Mouse (Mus musculus) cerebellum, adult 2 months (tissue): ENCODE data around the gene Klk1b3. TPM values are rescaled to one million over a fixed set of nuclear protein-coding genes. Genes with fewer than 3 reads are reported as not detected.
"Not testable (repeated sequence)": the region's sequence is repeated elsewhere in the genome, so short reads cannot be mapped to it uniquely, and the experiment has no call there.

ENCODE experiments used
- DNase-seq, 2 experiments: peaks; one replicate each; pipeline ENCODE4 v3.0.0; 2021
- H3K27ac ChIP-seq: fragments of 200-500 bp; 2 replicates; pipeline ENCODE4 v1.5.1; 2012; ENCODE audit warnings: low read length, control low read depth, inconsistent platforms; ENCODE audit not compliant: insufficient read depth
- H3K27me3 ChIP-seq: fragments of 200-500 bp; 2 replicates; pipeline ENCODE4 v1.6.1; 2012; ENCODE audit warnings: inconsistent platforms, mild to moderate bottlenecking, low read length, moderate library complexity; ENCODE audit not compliant: control insufficient read depth, insufficient read depth
- H3K4me1 ChIP-seq: fragments of 200-500 bp; 2 replicates; pipeline ENCODE4 v1.6.1; 2011; ENCODE audit warnings: low read length; ENCODE audit not compliant: control insufficient read depth, insufficient read depth
- H3K4me3 ChIP-seq: fragments of 200-500 bp; replicated peaks from 2 replicates; pipeline ENCODE3; 2011; ENCODE audit warnings: mild to moderate bottlenecking, low read depth, low read length, control low read depth; ENCODE audit not compliant: insufficient read depth
- CTCF ChIP-seq: fragments of 200-500 bp; IDR thresholded peaks from 2 replicates; pipeline ENCODE4 v1.5.1; 2011; ENCODE audit warnings: low read depth, mild to moderate bottlenecking, control low read depth, low read length, moderate library complexity, borderline replicate concordance; ENCODE audit not compliant: insufficient read depth
- POLR2A ChIP-seq: fragments of 200-500 bp; IDR thresholded peaks from 2 replicates; pipeline ENCODE4 v1.6.1; 2011; ENCODE audit warnings: low read length, control low read depth, borderline replicate concordance; ENCODE audit not compliant: insufficient read depth
- WGBS: fragments of 180-500 bp; shearing (Covaris S2); methylation state at CpG from one replicate; pipeline ENCODE4 v1.1.7; 2018; 5-methylcytosine and 5-hydroxymethylcytosine counted together
- polyA plus RNA-seq: library from polyadenylated mRNA; depleted of rRNA; stranded (reverse); fragments of >200 nt; gene quantifications from 2 replicates; pipeline ENCODE4 v1.2.3, GENCODE M21; 2012; rRNA removed

Klk1b3 gene
- polyA plus RNA-seq, 1 experiment = not detected

DNA sequence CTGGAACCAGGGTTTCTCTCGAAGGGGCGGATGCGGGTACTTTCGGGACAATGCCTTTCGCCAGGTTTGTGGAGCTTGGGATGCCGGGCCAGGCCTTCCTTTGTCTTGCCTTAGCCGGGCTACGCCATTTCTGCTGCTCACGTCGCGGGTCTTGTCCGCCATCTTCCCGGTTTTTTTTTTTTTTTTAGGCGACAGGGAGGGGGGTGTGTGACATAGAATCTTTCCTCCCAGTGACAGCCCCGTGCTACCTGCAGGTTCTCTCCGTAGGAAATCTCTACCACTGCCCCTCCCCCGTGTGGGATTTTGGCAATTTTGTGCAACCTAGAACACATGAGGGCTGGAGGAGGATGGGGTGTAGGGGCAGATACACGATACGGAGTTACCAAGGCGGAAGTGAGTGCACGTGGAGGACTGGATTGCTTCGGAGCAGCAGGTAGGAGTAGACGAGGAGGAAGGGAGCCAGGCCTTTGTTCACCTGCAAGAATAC, 49.0 kb downstream of the Klk1b3 start:
- H3K4me1 ChIP-seq = 0 out of 2 replicates have a peak, but pooled peaks cover 2% of the 10 kb centered on the region
- TF ChIP-seq POLR2A (no peak), CTCF (no peak)
- peak overlapping the region; percentile 71 for H3K27ac ChIP-seq
- no peaks in the 10 kb centered on the region for H3K27me3 ChIP-seq
- DNase-seq = no peak
- WGBS = 0% methylated on average over 23 of the region's 23 CpGs
- peak overlapping the region; percentile 97 for H3K4me3 ChIP-seq

DNA sequence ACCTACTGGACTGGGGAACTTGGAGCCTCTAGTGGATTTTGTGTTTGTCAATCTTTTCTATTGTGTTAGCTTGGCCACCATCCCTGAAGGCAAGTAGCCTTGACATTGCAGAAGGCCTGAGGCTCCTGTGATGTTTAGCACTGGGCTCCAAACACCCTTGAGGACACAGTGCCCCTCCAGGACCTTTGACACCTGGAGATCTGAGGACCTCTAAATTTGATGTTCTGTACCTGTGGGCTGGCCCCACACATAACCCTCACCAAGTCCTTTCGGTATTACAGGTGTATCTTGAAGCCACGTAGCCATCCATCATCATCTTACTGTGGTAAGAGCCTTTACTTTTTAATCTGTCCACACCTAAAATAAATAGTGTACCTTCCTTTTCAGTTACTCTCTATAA, 50.0 kb downstream of the Klk1b3 start:
- Histone ChIP-seq H3K27me3 (no peaks in the 10 kb centered on the region), H3K4me1 (0 out of 2 replicates have a peak, but pooled peaks cover 2% of the 10 kb centered on the region), H3K27ac (no peak overlapping the region), H3K4me3 (no peak overlapping the region)
- 93% methylated on average over 2 of the region's 2 CpGs for WGBS
- TF ChIP-seq CTCF (no peak), POLR2A (no peak)
- no peak for DNase-seq

DNA sequence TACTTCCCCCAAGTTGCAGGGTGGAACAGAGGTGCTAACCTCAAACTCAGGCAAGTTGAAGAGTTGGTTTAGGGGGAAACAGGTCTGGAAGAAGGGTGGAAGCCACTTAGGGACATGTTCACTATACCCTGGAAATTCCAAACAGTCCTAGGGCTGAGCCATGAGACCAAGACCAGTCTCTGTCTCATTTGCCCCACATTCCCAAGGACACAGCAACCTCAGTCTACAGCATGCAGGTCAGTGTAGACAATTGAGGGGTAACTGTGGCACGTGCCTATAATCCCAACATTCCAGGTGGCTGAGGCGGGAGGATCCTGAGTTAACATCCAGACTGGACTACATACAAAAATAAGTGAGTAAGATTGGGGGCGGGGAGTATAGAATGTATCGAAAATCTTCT, 51.3 kb downstream of the Klk1b3 start:
- Histone ChIP-seq H3K4me3 (no peak overlapping the region), H3K4me1 (0 out of 2 replicates have a peak, but pooled peaks cover 2% of the 10 kb centered on the region), H3K27ac (no peak overlapping the region), H3K27me3 (no peaks in the 10 kb centered on the region)
- no peak for DNase-seq
- WGBS = 95% methylated on average over 4 of the region's 4 CpGs
- no peak for TF ChIP-seq POLR2A
- TF ChIP-seq CTCF = no peak

DNA sequence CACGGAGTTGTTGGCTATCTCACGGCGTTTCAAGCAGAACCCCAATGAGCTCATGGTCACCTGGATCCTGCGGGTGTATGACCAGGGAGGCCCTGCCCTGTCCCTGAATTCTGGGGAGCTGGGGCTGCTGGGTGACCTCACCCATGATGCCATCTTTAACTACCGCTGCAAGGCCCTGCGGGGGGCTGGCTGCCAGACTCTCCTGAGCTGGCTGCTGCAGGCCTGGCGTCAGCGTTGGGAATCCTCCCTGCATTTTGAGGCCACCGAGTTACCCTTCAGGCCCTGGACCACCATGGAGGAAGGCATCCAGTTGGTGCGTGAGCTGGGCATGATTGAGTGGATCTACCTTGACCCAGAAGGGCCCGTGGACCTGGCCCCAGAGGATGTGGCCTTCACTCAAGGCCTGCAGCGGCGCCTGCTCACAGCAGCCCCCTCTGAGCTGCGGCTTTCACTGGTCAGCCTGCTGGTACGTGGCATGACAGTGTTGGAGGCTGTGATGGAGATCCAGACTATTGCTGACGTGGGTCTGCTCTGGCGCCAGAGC, 52.8 kb downstream of the Klk1b3 start:
- H3K4me3 ChIP-seq, H3K27ac ChIP-seq, H3K27me3 ChIP-seq, H3K4me1 ChIP-seq, DNase-seq: not testable (repeated sequence)
- WGBS = 75% methylated on average over 17 of the region's 17 CpGs

Other genes starting within 250 kb of the Klk1b3 start
- not detected in 2 replicates for gene Klk1b8, start 247.5 kb upstream of the Klk1b3 start, polyA plus RNA-seq
- not detected in 2 replicates for gene Klk1b1, start 231.4 kb upstream of the Klk1b3 start, polyA plus RNA-seq
- 0.13 and 0.25 TPM in 2 replicates for gene Klk1b9, start 222.1 kb upstream of the Klk1b3 start, polyA plus RNA-seq
- gene Klk1b11, start 202.3 kb upstream of the Klk1b3 start, polyA plus RNA-seq = not detected in 2 replicates
- not detected in 2 replicates for gene Klk1b26, start 186.0 kb upstream of the Klk1b3 start, polyA plus RNA-seq
- gene Klk1b27, start 145.9 kb upstream of the Klk1b3 start, polyA plus RNA-seq = 0.38 and 0.51 TPM in 2 replicates
- gene Klk1b21, start 95.9 kb upstream of the Klk1b3 start, polyA plus RNA-seq = not detected in 2 replicates
- gene Klk1b22, start 85.5 kb upstream of the Klk1b3 start, polyA plus RNA-seq = not detected in 2 replicates
- gene Klk1b16, start 61.4 kb upstream of the Klk1b3 start, polyA plus RNA-seq = not detected in 2 replicates
- 0.29 and 0.38 TPM in 2 replicates for gene Klk1b24, start 10.0 kb upstream of the Klk1b3 start, polyA plus RNA-seq
- not detected in 2 replicates for gene Klk1b4, start 9.2 kb downstream of the Klk1b3 start, polyA plus RNA-seq
- not detected in 2 replicates for gene Klk1b5, start 17.8 kb downstream of the Klk1b3 start, polyA plus RNA-seq
- gene Klk1, start 27.2 kb downstream of the Klk1b3 start, polyA plus RNA-seq = 0.20 and 0.36 TPM in 2 replicates
- not detected in 2 replicates for gene Gm36864, start 38.0 kb downstream of the Klk1b3 start, polyA plus RNA-seq
- 2.2 and 2.9 TPM in 2 replicates for gene 1700028J19Rik, start 48.5 kb downstream of the Klk1b3 start, polyA plus RNA-seq
- gene 2410002F23Rik, start 48.5 kb downstream of the Klk1b3 start, polyA plus RNA-seq = 98.8 and 111 TPM in 2 replicates
- gene Acp4, start 59.2 kb downstream of the Klk1b3 start, polyA plus RNA-seq = not detected in 2 replicates
- gene Gm15517, start 63.3 kb downstream of the Klk1b3 start, polyA plus RNA-seq = not detected in 2 replicates
- 2.4 and 3.0 TPM in 2 replicates for gene Clec11a, start 108.7 kb downstream of the Klk1b3 start, polyA plus RNA-seq
- gene Shank1, start 112.1 kb downstream of the Klk1b3 start, polyA plus RNA-seq = 51.4 and 60.7 TPM in 2 replicates
- 125 and 130 TPM in 2 replicates for gene Syt3, start 185.9 kb downstream of the Klk1b3 start, polyA plus RNA-seq
- gene 1700008O03Rik, start 187.6 kb downstream of the Klk1b3 start, polyA plus RNA-seq = 3.1 and 3.8 TPM in 2 replicates
- gene Lrrc4b, start 230.8 kb downstream of the Klk1b3 start, polyA plus RNA-seq = 190 and 214 TPM in 2 replicates